Mouse (Mus musculus) erythroblast, embryonic 14.5 days (primary cell): ENCODE data around the gene Gm38431.

Experiments
- GATA1 ChIP-seq: IDR thresholded peaks from 2 replicates; pipeline ENCODE4 v1.6.1; 2012; ENCODE audit warnings: low read length, inconsistent platforms, mixed read lengths
- TAL1 ChIP-seq: IDR thresholded peaks from 3 replicates; pipeline ENCODE4 v1.6.1; 2012; ENCODE audit warnings: low read length, inconsistent platforms, mixed read lengths

DNA sequence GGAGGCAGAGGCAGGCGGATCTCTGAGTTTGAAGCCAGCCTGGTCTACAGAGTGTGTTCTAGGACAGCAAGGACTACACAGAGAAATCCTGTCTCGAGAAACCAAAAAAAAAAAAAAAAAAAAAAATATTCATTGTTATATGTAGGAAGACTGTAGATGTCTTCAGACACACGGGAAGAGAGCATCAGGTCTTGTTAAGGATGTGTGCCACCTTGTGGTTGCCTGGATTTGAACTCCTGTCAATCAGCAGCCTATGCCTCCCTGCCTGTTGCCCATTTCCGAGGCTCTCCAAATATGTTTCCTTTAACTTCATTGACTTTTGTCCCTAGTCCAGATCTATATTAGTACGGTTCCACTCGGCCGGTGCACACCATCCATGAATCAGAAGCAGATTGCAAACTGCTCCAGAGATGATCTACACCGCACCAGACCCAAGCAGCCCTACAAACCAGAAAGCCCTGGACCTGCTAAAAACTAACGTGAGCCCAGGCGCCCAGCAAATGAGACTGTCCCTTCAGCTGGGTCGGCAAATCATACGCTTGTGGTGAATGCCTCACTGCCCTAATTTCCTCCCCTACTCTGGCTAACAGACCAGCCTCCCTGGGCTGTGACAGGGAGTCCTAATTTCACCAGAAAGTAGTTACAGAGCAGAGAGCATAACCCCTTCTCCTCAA, 40.4 kb upstream of the Gm38431 start:
- TF ChIP-seq GATA1 (no peak), TAL1 (no peak)
